Mouse (Mus musculus): Measurements from ENCODE around the gene Cpox.

DNA sequence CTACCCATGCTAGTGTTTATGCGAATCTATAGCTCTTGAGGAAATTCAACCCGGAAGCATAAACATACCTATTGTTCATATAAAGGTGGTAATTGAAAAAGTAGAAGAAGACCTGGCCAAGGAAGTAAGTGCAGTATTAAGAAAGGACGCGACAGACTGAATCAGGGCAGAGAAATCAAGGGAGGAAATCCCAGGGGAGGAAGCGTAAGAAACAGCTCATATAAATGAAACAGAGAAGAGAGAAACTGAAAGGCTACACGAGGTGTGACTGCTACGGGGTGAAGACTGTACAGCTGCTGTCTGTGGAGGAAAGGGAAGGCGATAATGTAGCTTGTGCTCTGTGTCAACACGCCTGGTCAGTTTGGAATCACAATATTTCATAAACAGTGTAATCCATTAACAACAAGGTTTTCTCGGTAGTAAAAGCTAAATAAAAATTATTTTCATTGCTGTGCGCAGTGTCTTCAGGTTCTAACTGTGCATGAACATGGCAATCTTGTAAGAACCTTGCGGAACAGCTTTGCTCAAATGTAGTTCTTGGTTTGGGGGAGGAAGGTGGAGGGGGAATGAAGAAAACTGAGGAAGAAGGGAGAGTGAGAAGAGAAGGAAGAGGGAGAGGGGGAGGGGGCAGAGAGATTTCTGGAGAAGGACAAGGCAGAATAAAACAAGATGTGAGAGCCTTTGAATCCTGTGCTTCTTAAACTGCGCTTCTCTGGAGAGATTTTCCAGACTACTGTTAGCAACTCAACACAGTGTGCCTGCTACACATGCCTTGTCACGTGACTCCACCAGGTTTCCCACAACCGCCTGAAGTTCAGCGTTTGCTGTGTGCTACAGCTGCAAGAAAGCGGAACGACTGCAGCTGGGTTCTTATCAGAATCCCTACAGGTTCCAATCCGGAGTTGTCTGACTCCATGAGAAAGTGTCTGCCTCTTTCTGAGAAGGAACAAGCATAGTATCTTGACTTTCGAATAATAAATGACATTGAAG, 15.8 kb downstream of the Cpox start:
- TF ChIP-seq EP300 (IDR thresholded peaks at IDR 0.05; ENCODE audit: low read depth) (no peak), CTCF (IDR thresholded peaks at IDR 0.05; ENCODE audit: low read depth) (no peak)
